Mouse (Mus musculus): ENCODE data around the gene Plk2. TPM values are rescaled to one million over a fixed set of nuclear protein-coding genes. Genes with fewer than 3 reads are reported as not detected.
"Not testable (repeated sequence)": the region's sequence is repeated elsewhere in the genome, so short reads cannot be mapped to it uniquely, and the experiment has no call there.

Plk2 gene
- polyA plus RNA-seq, 1 experiment = 27.1 TPM

DNA sequence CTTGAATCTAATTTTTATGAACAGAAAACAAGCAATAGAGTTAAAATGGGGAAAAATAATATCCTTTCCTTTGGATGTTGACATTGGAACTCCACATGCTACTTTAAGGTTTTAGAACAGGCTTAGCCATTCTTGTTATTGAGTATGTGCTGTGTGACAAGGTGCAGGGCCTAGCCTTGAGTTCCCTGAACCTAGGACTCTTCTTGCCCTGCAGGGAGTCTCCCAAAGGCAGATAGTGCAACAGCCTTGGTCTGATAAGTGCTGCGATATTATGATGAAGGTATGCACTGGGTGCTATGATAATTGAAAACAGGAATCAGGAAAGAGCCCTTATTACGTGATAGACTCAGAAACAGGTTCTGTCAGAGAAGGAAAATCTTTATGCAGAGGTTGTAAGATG, 7.0 kb downstream of the Plk2 start:
- WGBS = 72% methylated on average over 2 of the region's 2 CpGs
- no peak for TF ChIP-seq POLR2A (IDR thresholded peaks at IDR 0.05; ENCODE audit: borderline replicate concordance, extremely low read depth, low read depth, low read length)
- TF ChIP-seq CTCF (IDR thresholded peaks at IDR 0.05; ENCODE audit: insufficient read depth, low read length) = no peak
- peaks cover 9% of the 10 kb centered on the region; the same call in 1 of the 2 replicates for H3K4me1 ChIP-seq (ENCODE audit: control insufficient read depth, insufficient read depth, low read length)
- DNase-seq = no peak
- no peak overlapping the region for H3K4me3 ChIP-seq (replicated peaks; ENCODE audit: extremely low read depth, low read depth, low read length)

DNA sequence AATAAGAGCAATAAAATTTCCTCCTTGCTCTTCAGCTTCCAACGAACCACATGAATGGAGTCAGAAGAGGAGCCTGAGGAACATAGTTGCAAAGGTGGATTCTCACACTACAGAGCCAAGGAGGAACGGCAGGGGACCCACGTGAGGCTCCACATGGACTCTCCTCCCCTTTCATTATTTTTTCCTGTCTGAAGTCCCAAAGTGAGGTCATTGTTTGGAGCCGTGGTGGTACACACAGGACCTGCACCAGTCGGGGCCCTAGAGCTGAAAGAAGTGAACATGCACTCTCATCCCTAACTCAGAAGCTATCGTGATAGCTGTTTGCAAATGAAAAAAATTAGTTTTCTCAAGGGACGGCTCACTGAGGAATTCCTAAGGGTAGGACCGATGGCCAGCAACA, 9.2 kb downstream of the Plk2 start:
- H3K4me3 ChIP-seq (replicated peaks; ENCODE audit: extremely low read depth, low read depth, low read length) = no peak overlapping the region
- TF ChIP-seq CTCF (IDR thresholded peaks at IDR 0.05; ENCODE audit: insufficient read depth, low read length) (no peak), POLR2A (IDR thresholded peaks at IDR 0.05; ENCODE audit: borderline replicate concordance, extremely low read depth, low read depth, low read length) (no peak)
- no peaks in the 10 kb centered on the region; the same call in 1 of the 2 replicates for H3K4me1 ChIP-seq (ENCODE audit: control insufficient read depth, insufficient read depth, low read length)
- no peak for DNase-seq
- WGBS = 50% methylated on average over 8 of the region's 8 CpGs

DNA sequence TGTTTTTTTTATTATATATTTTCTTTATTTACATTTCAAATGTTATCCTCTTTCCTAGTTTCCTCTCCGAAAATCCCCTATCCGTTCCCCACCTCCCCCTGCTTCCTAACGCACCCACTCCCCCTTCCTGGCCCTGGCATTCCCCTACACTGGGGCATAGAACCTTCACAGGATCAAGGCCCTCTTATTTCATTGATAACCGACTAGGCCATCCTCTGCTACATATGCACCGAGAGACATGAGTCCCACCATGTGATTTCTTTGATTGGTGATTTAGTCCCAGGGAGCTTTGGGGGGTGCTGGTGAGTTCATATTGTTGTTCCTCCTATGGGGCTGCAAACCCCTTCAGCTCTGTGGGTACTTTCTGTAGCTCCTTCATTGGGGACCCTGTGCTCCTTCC, 9.8 kb downstream of the Plk2 start:
- not testable (repeated sequence) for DNase-seq; H3K4me3 ChIP-seq (replicated peaks; ENCODE audit: extremely low read depth, low read depth, low read length); H3K4me1 ChIP-seq (ENCODE audit: control insufficient read depth, insufficient read depth, low read length)
- 86% methylated on average over 5 of the region's 5 CpGs for WGBS

DNA sequence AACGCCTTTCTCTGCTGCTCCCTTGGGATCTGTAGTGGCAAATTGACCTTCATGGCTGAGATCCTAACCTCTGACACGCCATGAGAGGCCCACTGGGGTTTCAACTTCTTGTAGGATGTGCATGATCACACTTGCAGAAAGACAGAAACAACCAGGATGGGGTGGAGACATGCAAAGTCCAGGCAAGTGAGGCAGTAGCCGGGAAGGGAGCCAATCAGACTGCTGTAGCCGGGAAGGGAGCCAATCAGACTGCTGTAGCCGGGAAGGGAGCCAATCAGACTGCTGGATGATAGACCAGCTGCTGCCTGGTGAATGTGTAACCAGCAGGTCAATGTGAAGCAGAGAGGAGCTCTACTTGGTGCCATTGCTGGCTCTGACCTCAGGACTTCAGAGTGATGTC, 11.3 kb downstream of the Plk2 start:
- TF ChIP-seq POLR2A (IDR thresholded peaks at IDR 0.05; ENCODE audit: borderline replicate concordance, extremely low read depth, low read depth, low read length) (no peak), CTCF (IDR thresholded peaks at IDR 0.05; ENCODE audit: insufficient read depth, low read length) (no peak)
- no peak for DNase-seq
- WGBS = 63% methylated on average over 5 of the region's 5 CpGs

DNA sequence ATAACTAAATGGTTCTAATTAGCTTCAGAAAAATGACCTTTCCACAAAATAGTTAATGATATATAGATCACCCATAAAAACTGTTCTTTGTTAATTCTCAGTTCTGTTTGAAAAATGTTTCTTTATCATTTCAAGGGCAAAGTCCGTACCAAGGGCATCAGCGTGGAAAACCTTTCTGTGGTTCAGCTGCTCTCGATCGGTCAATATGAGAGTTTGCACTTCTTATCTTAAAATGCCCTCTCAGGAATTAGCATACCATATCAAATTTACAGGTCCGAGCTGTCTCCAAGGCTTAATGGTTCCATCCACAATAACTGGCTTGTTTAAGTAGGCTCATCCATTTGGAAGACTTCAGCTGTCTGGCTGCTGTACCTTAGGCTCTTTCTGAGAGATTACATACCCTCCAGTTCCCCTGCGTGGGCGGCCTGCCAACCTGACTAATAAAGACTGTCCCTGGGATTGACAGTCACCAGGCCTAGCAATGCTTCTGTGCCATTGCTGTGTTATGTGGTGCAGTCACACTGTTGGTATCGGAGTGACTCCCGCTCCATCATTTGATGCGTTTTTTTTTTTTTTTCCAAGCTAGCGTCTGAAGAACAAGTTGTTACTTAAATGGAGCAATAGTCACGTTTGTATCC, 17.8 kb downstream of the Plk2 start:
- 77% methylated on average over 12 of the region's 12 CpGs for WGBS
- no peak for DNase-seq
- Histone ChIP-seq H3K4me3 (replicated peaks; ENCODE audit: extremely low read depth, low read depth, low read length) (no peak overlapping the region), H3K4me1 (ENCODE audit: control insufficient read depth, insufficient read depth, low read length) (no peaks in the 10 kb centered on the region)
- TF ChIP-seq POLR2A (IDR thresholded peaks at IDR 0.05; ENCODE audit: borderline replicate concordance, extremely low read depth, low read depth, low read length) (no peak), CTCF (IDR thresholded peaks at IDR 0.05; ENCODE audit: insufficient read depth, low read length) (no peak)

More for the DNA sequence above, 11.3 kb downstream of the Plk2 start:
- H3K4me3 ChIP-seq (replicated peaks; ENCODE audit: extremely low read depth, low read depth, low read length) = no peak overlapping the region
- no peaks in the 10 kb centered on the region; the same call in 1 of the 2 replicates for H3K4me1 ChIP-seq (ENCODE audit: control insufficient read depth, insufficient read depth, low read length)

DNA sequence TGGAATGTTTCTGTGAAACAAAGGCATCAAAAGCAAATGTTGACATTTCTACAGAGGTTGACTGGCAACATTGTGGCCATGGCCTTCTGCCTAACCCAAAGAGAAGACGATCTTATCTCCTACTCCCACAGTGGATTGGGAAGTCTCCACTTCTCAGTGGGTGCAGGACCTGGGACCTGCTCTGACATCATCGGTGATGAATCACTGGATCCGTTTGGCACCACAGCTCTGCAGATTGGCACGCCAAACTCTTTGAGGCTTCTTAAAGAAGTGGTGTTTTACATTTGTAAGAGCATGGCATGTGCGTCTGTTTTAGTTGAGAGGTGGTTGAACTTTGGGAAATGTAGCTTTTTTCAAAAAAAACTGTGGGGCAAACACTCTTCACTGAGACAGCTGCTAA, 23.8 kb downstream of the Plk2 start:
- Histone ChIP-seq H3K4me1 (ENCODE audit: control insufficient read depth, insufficient read depth, low read length) (no peaks in the 10 kb centered on the region), H3K4me3 (replicated peaks; ENCODE audit: extremely low read depth, low read depth, low read length) (no peak overlapping the region)
- no peak for TF ChIP-seq POLR2A (IDR thresholded peaks at IDR 0.05; ENCODE audit: borderline replicate concordance, extremely low read depth, low read depth, low read length)
- no peak for TF ChIP-seq CTCF (IDR thresholded peaks at IDR 0.05; ENCODE audit: insufficient read depth, low read length)
- DNase-seq = no peak
- WGBS = 69% methylated on average over 5 of the region's 5 CpGs

DNA sequence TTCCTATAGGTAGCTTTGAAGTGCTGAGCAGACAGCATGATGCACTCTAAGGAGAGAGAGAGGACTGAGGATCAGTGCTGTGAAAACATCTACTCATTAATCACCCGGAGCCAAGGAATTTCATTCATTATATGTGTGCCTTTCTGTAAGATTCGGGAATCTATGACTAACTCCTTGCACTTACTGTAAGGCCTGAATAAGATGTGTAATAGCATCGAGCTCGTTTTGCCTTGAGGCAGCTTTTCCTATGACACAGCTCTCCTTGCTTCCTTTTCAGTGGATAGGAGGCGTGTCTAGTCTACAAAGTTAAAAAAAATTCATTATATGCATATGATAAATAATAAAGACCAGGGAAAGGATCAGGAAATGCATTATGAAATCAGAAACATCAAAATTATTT, 24.8 kb downstream of the Plk2 start:
- TF ChIP-seq POLR2A (IDR thresholded peaks at IDR 0.05; ENCODE audit: borderline replicate concordance, extremely low read depth, low read depth, low read length) = no peak
- TF ChIP-seq CTCF (IDR thresholded peaks at IDR 0.05; ENCODE audit: insufficient read depth, low read length) = no peak
- no peak overlapping the region for H3K4me3 ChIP-seq (replicated peaks; ENCODE audit: extremely low read depth, low read depth, low read length)
- H3K4me1 ChIP-seq (ENCODE audit: control insufficient read depth, insufficient read depth, low read length) = no peaks in the 10 kb centered on the region
- no peak for DNase-seq
- 74% methylated on average over 5 of the region's 5 CpGs for WGBS

DNA sequence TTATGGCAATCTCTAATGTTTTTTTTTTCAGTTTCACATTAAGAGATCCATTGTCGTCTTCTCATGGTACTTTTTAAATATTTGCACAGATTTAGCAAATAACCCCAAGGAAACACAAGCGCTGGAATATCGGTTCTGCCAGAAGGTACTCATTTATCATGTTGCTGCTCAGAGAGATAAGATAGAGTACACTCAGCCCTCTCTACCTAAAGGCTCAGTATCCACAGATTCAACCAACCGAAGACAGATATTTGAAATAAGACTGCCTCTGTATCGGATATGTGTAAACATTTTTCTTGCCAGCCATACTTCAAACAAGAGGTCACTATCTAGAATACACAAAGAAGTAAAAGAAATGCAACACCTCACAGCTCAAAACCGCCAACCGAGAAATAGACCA, 27.6 kb downstream of the Plk2 start:
- TF ChIP-seq CTCF (IDR thresholded peaks at IDR 0.05; ENCODE audit: insufficient read depth, low read length) (no peak), POLR2A (IDR thresholded peaks at IDR 0.05; ENCODE audit: borderline replicate concordance, extremely low read depth, low read depth, low read length) (no peak)
- 42% methylated on average over 7 of the region's 7 CpGs for WGBS
- Histone ChIP-seq H3K4me3 (replicated peaks; ENCODE audit: extremely low read depth, low read depth, low read length) (no peak overlapping the region), H3K4me1 (ENCODE audit: control insufficient read depth, insufficient read depth, low read length) (no peaks in the 10 kb centered on the region)
- DNase-seq = no peak

DNA sequence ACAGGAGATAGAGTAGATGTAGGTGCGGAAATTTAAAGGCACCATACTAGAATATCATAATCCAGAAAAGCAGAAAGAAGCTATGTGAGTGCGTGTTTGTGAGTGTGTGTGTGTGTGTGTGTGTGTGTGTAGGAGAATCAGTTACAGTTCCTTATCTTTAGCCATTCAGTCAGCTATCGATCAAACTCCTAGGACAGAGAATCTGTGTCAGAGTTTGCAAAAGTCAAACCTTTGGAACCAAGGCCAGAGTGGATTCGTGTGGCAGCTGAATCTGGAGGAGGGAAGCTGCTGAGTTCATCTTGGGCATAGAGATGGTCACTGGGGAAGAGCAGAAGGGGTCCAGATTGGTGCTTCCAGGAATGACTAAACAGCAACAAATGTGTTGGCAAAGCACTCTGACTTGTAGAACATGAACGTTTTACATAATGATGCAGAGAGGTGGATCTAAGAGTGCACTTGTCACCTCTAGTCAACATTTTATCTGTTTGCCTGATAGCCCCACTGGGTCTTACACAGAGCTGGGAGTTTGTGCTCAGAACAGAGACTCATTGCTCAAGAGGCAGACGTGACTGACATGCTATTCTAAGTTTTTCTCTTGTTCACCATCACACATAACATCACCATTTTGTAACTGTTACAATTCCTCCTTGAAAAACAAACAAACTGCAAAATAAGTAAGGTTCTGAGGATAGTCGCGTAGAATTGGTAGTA, 30.8 kb downstream of the Plk2 start:
- WGBS = 86% methylated on average over 8 of the region's 8 CpGs
- H3K4me3 ChIP-seq (replicated peaks; ENCODE audit: extremely low read depth, low read depth, low read length) = no peak overlapping the region
- DNase-seq = no peak
- TF ChIP-seq CTCF (IDR thresholded peaks at IDR 0.05; ENCODE audit: insufficient read depth, low read length) (no peak), POLR2A (IDR thresholded peaks at IDR 0.05; ENCODE audit: borderline replicate concordance, extremely low read depth, low read depth, low read length) (no peak)
- no peaks in the 10 kb centered on the region for H3K4me1 ChIP-seq (ENCODE audit: control insufficient read depth, insufficient read depth, low read length)

DNA sequence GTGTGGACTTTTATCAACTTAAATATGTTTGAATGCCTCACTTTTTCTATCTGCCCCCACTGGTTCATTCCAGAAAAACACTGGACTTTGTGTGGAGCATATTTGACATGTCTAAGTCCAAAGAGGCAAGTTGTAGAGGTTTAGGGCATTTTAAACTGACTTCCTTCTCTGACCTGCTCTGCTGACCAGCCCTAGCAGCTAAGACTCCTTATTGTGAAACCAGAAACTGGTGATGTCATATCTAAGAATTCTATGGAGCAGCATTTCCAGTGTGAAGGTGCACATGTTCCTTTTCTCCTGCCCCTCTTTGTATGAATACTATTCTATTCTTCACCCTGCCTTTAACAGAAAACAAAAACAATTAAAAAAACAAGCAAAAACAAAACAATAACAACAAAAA, 36.5 kb downstream of the Plk2 start:
- TF ChIP-seq POLR2A (IDR thresholded peaks at IDR 0.05; ENCODE audit: borderline replicate concordance, extremely low read depth, low read depth, low read length) (no peak), CTCF (IDR thresholded peaks at IDR 0.05; ENCODE audit: insufficient read depth, low read length) (no peak)
- DNase-seq = no peak
- Histone ChIP-seq H3K4me1 (ENCODE audit: control insufficient read depth, insufficient read depth, low read length) (no peaks in the 10 kb centered on the region), H3K4me3 (replicated peaks; ENCODE audit: extremely low read depth, low read depth, low read length) (no peak overlapping the region)

Measured in lung, adult 2 months (tissue).